Mouse (Mus musculus) effector memory CD4-positive, alpha-beta T cell, adult 5 months (primary cell): ENCODE data around the gene Pla2r1. TPM values are rescaled to one million over a fixed set of nuclear protein-coding genes. Genes with fewer than 3 reads are reported as not detected.

Experiments
- polyA plus RNA-seq: library from polyadenylated mRNA; unstranded; fragments of 100-300 nt; shearing (Covaris generic); gene quantifications from one replicate; pipeline ENCODE4 v1.2.1, GENCODE M21; 2017

The Pla2r1 gene
- not detected for polyA plus RNA-seq

DNA sequence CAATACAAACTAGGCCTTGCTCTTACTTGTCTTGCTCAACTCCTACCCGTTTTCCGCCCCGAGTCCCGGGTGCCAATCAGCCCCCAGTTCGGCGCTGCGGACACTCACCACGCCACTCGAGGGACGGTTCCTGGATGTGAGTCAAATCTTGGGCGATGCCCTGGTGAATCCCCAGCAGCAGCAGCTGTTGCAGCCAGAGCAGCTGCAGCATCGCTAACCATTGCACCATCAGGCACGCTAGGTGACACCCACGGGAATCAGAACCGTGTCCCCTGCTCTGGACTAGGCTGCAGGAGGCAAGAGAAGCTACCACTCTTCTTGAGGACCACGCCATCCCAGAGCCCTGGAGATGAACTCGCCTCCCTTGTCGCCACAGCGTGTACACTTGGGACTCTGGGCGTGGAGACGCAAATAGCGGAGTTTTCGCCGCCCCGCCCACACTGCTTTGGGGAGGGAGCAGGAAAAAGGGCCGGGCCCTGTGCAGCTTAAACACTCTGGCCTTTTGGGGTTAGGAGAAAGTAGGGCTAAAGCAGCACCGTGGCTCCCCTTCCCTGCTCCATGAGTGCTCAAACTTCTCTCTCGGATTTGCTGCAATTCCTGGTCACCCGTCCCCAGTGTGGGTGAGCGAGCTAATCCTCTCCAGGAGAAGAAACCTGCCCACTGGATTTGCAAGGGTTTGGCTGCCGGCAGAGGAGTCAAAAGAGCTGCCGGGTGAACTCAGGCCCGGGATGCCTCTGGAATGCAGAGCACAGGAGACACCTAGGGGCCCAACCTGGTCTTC is at the start of gene Pla2r1:
Gene Pla2r1 (minus strand): TSS at position 407 of the 781 bp plus-strand sequence.

DNA sequence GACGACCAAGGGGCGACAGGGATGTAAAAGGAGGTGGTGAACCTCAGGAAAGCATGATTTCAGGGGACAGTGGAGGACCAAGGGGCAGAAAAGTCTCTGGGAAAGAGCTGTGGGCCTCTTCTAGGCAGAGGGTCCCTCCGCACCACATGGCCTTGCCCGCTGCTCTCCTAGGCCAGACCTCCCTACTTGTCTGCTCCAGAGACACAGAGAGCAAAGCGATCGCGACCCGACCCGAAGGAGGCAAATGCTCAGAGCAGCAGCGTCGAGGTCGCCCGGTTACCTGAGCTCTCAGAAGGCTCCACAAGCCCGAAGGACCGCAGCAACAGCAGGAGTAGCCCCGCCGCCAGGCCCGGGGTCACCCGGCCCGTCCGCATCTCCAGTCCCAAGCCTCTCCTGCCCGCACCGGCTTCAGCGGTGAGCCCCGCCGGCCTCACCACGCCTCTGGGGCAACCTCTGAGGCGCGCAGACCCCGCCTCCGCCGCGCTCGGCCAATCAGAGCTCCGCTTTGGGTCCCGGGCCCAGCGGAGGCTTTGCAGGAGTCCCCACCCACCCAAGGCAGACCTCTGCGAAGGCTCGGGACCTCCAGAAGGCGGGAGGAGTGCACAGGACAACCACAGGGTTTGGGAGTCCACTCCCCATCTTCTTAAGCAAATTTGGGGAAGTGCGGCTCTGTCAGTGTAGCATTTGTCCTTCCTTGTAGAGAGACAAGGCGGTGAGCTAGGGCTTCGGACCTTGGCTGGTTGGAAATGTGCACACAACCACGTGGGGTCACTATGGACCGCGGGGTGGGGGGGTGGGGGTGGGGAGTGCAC is 170.0 kb downstream of the Pla2r1 start, which contains the start of gene Ly75:
Gene Ly75 (minus strand): TSS at position 446 of the 812 bp plus-strand sequence.

Other genes starting within 250 kb of the Pla2r1 start
- gene Ly75, start 170.0 kb downstream of the Pla2r1 start, polyA plus RNA-seq: 29.7 TPM
- gene Itgb6, start 169.3 kb upstream of the Pla2r1 start, polyA plus RNA-seq: 0.15 TPM